Mouse (Mus musculus) left cerebral cortex, postnatal 25 days (tissue): ENCODE measurements around the gene Krt36. TPM values are rescaled to one million over a fixed set of nuclear protein-coding genes. Genes with fewer than 3 reads are reported as not detected.

Source experiments
- DNase-seq, 2 experiments: peaks; one replicate each; pipeline ENCODE4 v3.0.0; 2022; ENCODE audit warnings: low spot score in 2 of 2, mixed read lengths in 1 of 2
- intact Hi-C: fragments of 180-260 bp; cut with DNase I; formaldehyde crosslinking; loops from one replicate; pipeline ENCODE4 v1.15.1; 2025
- total RNA-seq, 2 experiments: library from RNA; stranded (reverse); gene quantifications; 2 replicates each; pipeline ENCODE4 v1.2.3; 2021

Krt36 gene
- total RNA-seq, 2 experiments from 2014 or later, result not detected

- intact Hi-C loops, result no loop called here
- no peak for DNase-seq
Measured at GRCm38 (mm10) chr11:100096141-100096540, 9.3 kb downstream of the Krt36 start, which contains the start of gene Krt35. Gene Krt35, minus strand, starts transcription at chr11:100096241.

- intact Hi-C loops, result no loop called here
- peak in 1 of 2 experiments; percentile 65 for DNase-seq
Measured at GRCm38 (mm10) chr11:100088378-100089025, 16.9 kb downstream of the Krt36 start.

- no peak for DNase-seq
- intact Hi-C loops, result no loop called here
Measured at GRCm38 (mm10) chr11:100087861-100088260, 17.6 kb downstream of the Krt36 start, which contains the start of gene Krt32. Gene Krt32, minus strand, starts transcription at chr11:100088226.

- intact Hi-C loops, result no loop called here
- no peak for DNase-seq
Measured at GRCm38 (mm10) chr11:100073873-100074272, 31.6 kb downstream of the Krt36 start.

- DNase-seq, result no peak
- intact Hi-C loops, result no loop called here
Measured at GRCm38 (mm10) chr11:100067293-100068036, 38.0 kb downstream of the Krt36 start.

GRCm38 (mm10) chr11:100066236-100067010 is 39.0 kb downstream of the Krt36 start:
- intact Hi-C loops, result no loop called here
- DNase-seq, result no peak

GRCm38 (mm10) chr11:100058875-100059274 is 46.6 kb downstream of the Krt36 start:
- intact Hi-C loops, result no loop called here

GRCm38 (mm10) chr11:100055686-100056655 is 49.5 kb downstream of the Krt36 start:
- DNase-seq, result no peak
- intact Hi-C loops, result no loop called here

More at GRCm38 (mm10) chr11:100058875-100059274, 46.6 kb downstream of the Krt36 start:
- no peak for DNase-seq

Other genes starting within 250 kb of the Krt36 start
- not detected for gene Gm11568, start 247.7 kb downstream of the Krt36 start, total RNA-seq
- not detected for gene Gm11559, start 241.2 kb downstream of the Krt36 start, total RNA-seq
- not detected for gene Krtap9-1, start 232.2 kb downstream of the Krt36 start, total RNA-seq
- not detected for gene Gm11567, start 226.4 kb downstream of the Krt36 start, total RNA-seq
- gene Krtap31-1, start 197.7 kb downstream of the Krt36 start, total RNA-seq, result not detected
- not detected for gene Gm11565, start 190.9 kb downstream of the Krt36 start, total RNA-seq
- gene Krtap31-2, start 169.3 kb downstream of the Krt36 start, total RNA-seq, result not detected
- gene Krtap9-5, start 157.2 kb downstream of the Krt36 start, total RNA-seq, result not detected
- gene Krtap29-1, start 126.6 kb downstream of the Krt36 start, total RNA-seq, result not detected
- not detected for gene Krtap16-1, start 119.0 kb downstream of the Krt36 start, total RNA-seq
- not detected for gene Krtap17-1, start 111.6 kb downstream of the Krt36 start, total RNA-seq
- gene Krt33a, start 89.4 kb downstream of the Krt36 start, total RNA-seq, result not detected
- not detected for gene Krt33b, start 75.8 kb downstream of the Krt36 start, total RNA-seq
- not detected for gene Krt34, start 64.1 kb downstream of the Krt36 start, total RNA-seq
- gene Krt31, start 55.1 kb downstream of the Krt36 start, total RNA-seq, result not detected
- not detected for gene Krt32, start 17.4 kb downstream of the Krt36 start, total RNA-seq
- gene Krt35, start 9.4 kb downstream of the Krt36 start, total RNA-seq, result not detected
- gene Krt13, start 15.9 kb upstream of the Krt36 start, total RNA-seq, result not detected
- gene Krt15, start 30.3 kb upstream of the Krt36 start, total RNA-seq, result not detected
- not detected for gene Krt19, start 43.0 kb upstream of the Krt36 start, total RNA-seq
- 1 to 10 TPM; 3.7 to 4.3 TPM for gene Krt9, start 87.6 kb upstream of the Krt36 start, total RNA-seq
- not detected for gene Krt14, start 101.9 kb upstream of the Krt36 start, total RNA-seq
- gene Krt16, start 143.3 kb upstream of the Krt36 start, total RNA-seq, result not detected
- under 1 TPM in 1 of 2 experiments, not detected in 1; 0.30 TPM for gene Krt17, start 155.4 kb upstream of the Krt36 start, total RNA-seq
- gene Krt42, start 164.2 kb upstream of the Krt36 start, total RNA-seq, result not detected
- gene Eif1, start 214.3 kb upstream of the Krt36 start, total RNA-seq, result 100 to 1,000 TPM; 820 to 888 TPM
- gene Gast, start 228.8 kb upstream of the Krt36 start, total RNA-seq, result not detected